Mouse (Mus musculus): ENCODE results near the gene Arhgap17.

DNA sequence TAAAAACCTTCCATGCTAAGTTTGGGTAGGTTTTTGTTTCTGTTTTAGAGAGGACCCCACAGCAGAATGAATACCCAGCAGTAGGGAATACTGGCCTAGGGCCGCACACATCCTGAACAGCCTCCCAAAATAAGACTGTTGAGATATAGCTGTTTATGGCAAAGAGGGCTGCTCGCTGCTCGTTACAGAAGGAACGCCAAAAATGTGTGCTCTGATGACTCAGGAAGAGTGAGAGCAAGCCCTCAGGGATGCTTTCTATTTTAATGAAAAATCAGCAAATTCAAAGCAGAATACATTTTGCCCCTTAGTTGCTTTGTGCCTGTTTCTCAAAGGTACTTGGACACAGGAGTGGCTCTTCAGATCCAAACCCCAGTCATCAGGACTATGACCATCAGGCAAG is 41.8 kb downstream of the Arhgap17 start:
- no peak for TF ChIP-seq CTCF (IDR thresholded peaks at IDR 0.05; ENCODE audit: low read depth, low read length)
- TF ChIP-seq GATA2 (IDR thresholded peaks at IDR 0.05; ENCODE audit: borderline replicate concordance, low read depth, low read length), result no peak
